Mouse (Mus musculus) CH12.LX (cell line): ENCODE results near the gene Zswim9. TPM values are rescaled to one million over a fixed set of nuclear protein-coding genes. Genes with fewer than 3 reads are reported as not detected.
A peak's percentile ranks its signal among the peaks of the same experiment; 100 is the strongest.
"Not testable (repeated sequence)": the region's sequence is repeated elsewhere in the genome, so short reads cannot be mapped to it uniquely, and the experiment has no call there.

Source experiments
- DNase-seq: peaks from one replicate; pipeline ENCODE4 v3.0.0-alpha.2; 2013; ENCODE audit errors: extremely low read depth
- H3K27ac ChIP-seq: 2 replicates; pipeline ENCODE4 v1.5.1; 2012; ENCODE audit warnings: low read depth, mild to moderate bottlenecking, control low read depth, moderate library complexity; ENCODE audit not compliant: insufficient read depth
- H3K27me3 ChIP-seq: replicated peaks from 2 replicates; pipeline ENCODE3; 2012; ENCODE audit warnings: inconsistent platforms
- H3K36me3 ChIP-seq, 2 experiments: replicated peaks in 1 of 2; 2 replicates each; pipeline versions ENCODE3 to v1.6.1; 2012; ENCODE audit warnings: inconsistent platforms in 1 of 2, low read length in 1 of 2, mild to moderate bottlenecking in 1 of 2, mixed read lengths in 1 of 2, moderate library complexity in 1 of 2; ENCODE audit not compliant: control insufficient read depth in 1 of 2, insufficient read depth in 1 of 2
- H3K4me1 ChIP-seq, 2 experiments: 2 replicates each; pipeline ENCODE4 v1.6.1; 2012; ENCODE audit warnings: inconsistent platforms in 1 of 2, moderate library complexity in 1 of 2; ENCODE audit not compliant: insufficient read depth in 2 of 2, control insufficient read depth in 1 of 2
- H3K4me2 ChIP-seq: 2 replicates; pipeline ENCODE4 v1.6.1; 2012; ENCODE audit warnings: low read depth, mild to moderate bottlenecking, control low read depth; ENCODE audit not compliant: poor library complexity, insufficient read depth, severe bottlenecking
- H3K4me3 ChIP-seq, 3 experiments: fragments of 150-350 bp in 1 of 3; sonication (generic) in 1 of 3; replicated peaks in 1 of 3; 2 replicates each; pipeline versions ENCODE3 to v1.5.1; 2011 to 2012; ENCODE audit warnings: low read depth in 2 of 3, low read length in 2 of 3, mild to moderate bottlenecking in 2 of 3, moderate library complexity in 2 of 3, control low read depth in 1 of 3, improper control_type of control experiment in 1 of 3, inconsistent platforms in 1 of 3, mixed read lengths in 1 of 3; ENCODE audit not compliant: poor library complexity in 1 of 3
- H3K79me2 ChIP-seq: replicated peaks from 2 replicates; pipeline ENCODE4 v1.6.1; 2012; ENCODE audit warnings: mild to moderate bottlenecking, moderate library complexity; ENCODE audit not compliant: control insufficient read depth, poor library complexity, insufficient read depth, severe bottlenecking; ENCODE audit errors: extremely low read depth
- H3K9ac ChIP-seq: 2 replicates; pipeline ENCODE4 v1.6.1; 2012; ENCODE audit warnings: low read depth, mild to moderate bottlenecking, control low read depth, moderate library complexity; ENCODE audit not compliant: insufficient read depth
- H3K9me3 ChIP-seq: replicated peaks from 2 replicates; pipeline ENCODE3; 2012; ENCODE audit warnings: low read length, inconsistent platforms, mixed read lengths
- E2F4 ChIP-seq: IDR thresholded peaks from 2 replicates; pipeline ENCODE4 v1.6.1; 2011; ENCODE audit warnings: low read depth, low read length, improper control_type of control experiment; ENCODE audit not compliant: insufficient replicate concordance
- ELF1 ChIP-seq: IDR thresholded peaks from 2 replicates; pipeline ENCODE4 v1.6.1; 2014; ENCODE audit warnings: low read depth, mild to moderate bottlenecking, inconsistent platforms, low read length, improper control_type of control experiment
- EP300 ChIP-seq: IDR thresholded peaks from 2 replicates; pipeline ENCODE4 v1.6.1; 2011; ENCODE audit warnings: low read length, improper control_type of control experiment
- HCFC1 ChIP-seq: IDR thresholded peaks from 2 replicates; pipeline ENCODE4 v1.6.1; 2012; ENCODE audit warnings: low read depth, mild to moderate bottlenecking, inconsistent platforms, low read length, improper control_type of control experiment
- IRF4 ChIP-seq: IDR thresholded peaks from 2 replicates; pipeline ENCODE4 v1.6.1; 2014; ENCODE audit warnings: low read depth, mild to moderate bottlenecking, inconsistent platforms, low read length, improper control_type of control experiment
- JUN ChIP-seq: IDR thresholded peaks from 2 replicates; pipeline ENCODE4 v1.6.1; 2011; ENCODE audit warnings: low read depth, mild to moderate bottlenecking, low read length, improper control_type of control experiment, moderate library complexity; ENCODE audit not compliant: insufficient read depth
- MEF2A ChIP-seq: IDR thresholded peaks from 2 replicates; pipeline ENCODE4 v1.6.1; 2014; ENCODE audit warnings: low read depth, mild to moderate bottlenecking, inconsistent platforms, low read length, improper control_type of control experiment, borderline replicate concordance
- MYC ChIP-seq: IDR thresholded peaks from 2 replicates; pipeline ENCODE4 v1.6.1; 2011; ENCODE audit warnings: low read depth, mild to moderate bottlenecking, improper control_type of control experiment, low read length
- NRF1 ChIP-seq: IDR thresholded peaks from 2 replicates; pipeline ENCODE4 v1.6.1; 2014; ENCODE audit warnings: low read depth, mild to moderate bottlenecking, inconsistent platforms, low read length, improper control_type of control experiment, moderate library complexity
- SIN3A ChIP-seq: IDR thresholded peaks from 2 replicates; pipeline ENCODE4 v1.6.1; 2012; ENCODE audit warnings: low read length, improper control_type of control experiment, inconsistent platforms
- SMC3 ChIP-seq: IDR thresholded peaks from 2 replicates; pipeline ENCODE4 v1.6.1; 2011; ENCODE audit warnings: low read depth, low read length, improper control_type of control experiment
- UBTF ChIP-seq: IDR thresholded peaks from 2 replicates; pipeline ENCODE4 v1.6.1; 2012; ENCODE audit warnings: low read depth, mild to moderate bottlenecking, inconsistent platforms, low read length, improper control_type of control experiment, moderate library complexity
- ZC3H11A ChIP-seq: IDR thresholded peaks from 2 replicates; pipeline ENCODE4 v1.6.1; 2012; ENCODE audit warnings: low read depth, mild to moderate bottlenecking, inconsistent platforms, low read length, improper control_type of control experiment
- ZMIZ1 ChIP-seq: IDR thresholded peaks from 2 replicates; pipeline ENCODE4 v1.6.1; 2012; ENCODE audit warnings: low read depth, mild to moderate bottlenecking, inconsistent platforms, low read length, improper control_type of control experiment
- dilution Hi-C: fragments of 300-500 bp; cut with MboI; formaldehyde crosslinking; loops from 2 replicates; pipeline ENCODE4 v1.14.3; 2020; ENCODE audit warnings: low sequenced_read_pairs; ENCODE audit not compliant: extremely low pct_unique_long_range_greater_than_20kb, extremely low pct_ligation_motif_present
- in situ Hi-C: fragments of 300-500 bp; cut with MboI; formaldehyde crosslinking; loops from 3 replicates; pipeline ENCODE4 v1.14.3; 2019; ENCODE audit warnings: low sequenced_read_pairs, low pct_ligation_motif_present, low pct_unique_long_range_greater_than_20kb, mixed read lengths
- polyA plus RNA-seq: library from polyadenylated mRNA; unstranded; fragments of >175 nt; gene quantifications from 2 replicates; pipeline ENCODE4 v1.2.1, GENCODE M21; 2012; ENCODE audit warnings: low read depth; ENCODE audit not compliant: insufficient read length
- total RNA-seq, 2 experiments: library from RNA; depleted of rRNA; stranded (reverse); fragments of 300-350 nt in 1 of 2; fragments of >200 nt in 1 of 2; gene quantifications; 2 replicates each; pipeline ENCODE4 v1.2.3; 2012 to 2014

The Zswim9 gene
- total and polyA plus RNA-seq, 3 experiments, result 1.3 to 5.5 (median 4.2) TPM

DNA sequence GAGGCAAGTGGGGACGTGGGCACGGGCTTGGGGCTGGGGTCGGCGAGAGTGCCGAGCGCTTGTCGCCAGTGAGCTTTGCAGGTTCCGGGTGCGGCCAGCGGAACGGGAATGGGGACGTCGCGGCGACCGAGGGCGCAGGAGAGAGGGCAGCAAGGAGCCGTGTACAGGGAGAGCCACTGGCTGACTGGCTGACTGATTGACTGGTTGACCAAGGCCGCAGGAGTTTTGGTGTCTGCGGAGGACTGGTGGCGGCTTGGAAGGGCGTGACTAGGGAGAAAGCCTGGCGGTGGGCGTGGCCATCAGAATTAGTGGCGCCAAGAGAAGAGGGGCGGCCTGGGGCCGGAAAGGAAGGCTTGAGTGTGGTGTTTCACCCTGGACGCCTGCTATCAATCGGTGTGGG, 436 bp upstream of the Zswim9 start:
- Histone ChIP-seq H3K4me3 (peak overlapping the region; percentile 41 to 98 (median 76)), H3K9ac (peak overlapping the region; percentile 93), H3K79me2 (peaks cover 27% of the 10 kb centered on the region), H3K4me1 (peaks cover 9 to 19% of the 10 kb centered on the region in 2 experiments), H3K36me3 (peaks cover 29 to 71% of the 10 kb centered on the region in 2 experiments), H3K27ac (peak overlapping the region; percentile 89; the same call in 1 of the 2 replicates)
- in situ Hi-C loops, result loop anchor here (25.0 kb wide), 1 partner anchor 217 kb away; the partner anchor contains the start of gene Mzf1
- H3K9me3 ChIP-seq, dilution Hi-C loops, DNase-seq, H3K4me2 ChIP-seq, H3K27me3 ChIP-seq: not testable (repeated sequence)
- 0 out of 2 replicates have a peak, but pooled peaks have one; percentile 2 for TF ChIP-seq SIN3A

DNA sequence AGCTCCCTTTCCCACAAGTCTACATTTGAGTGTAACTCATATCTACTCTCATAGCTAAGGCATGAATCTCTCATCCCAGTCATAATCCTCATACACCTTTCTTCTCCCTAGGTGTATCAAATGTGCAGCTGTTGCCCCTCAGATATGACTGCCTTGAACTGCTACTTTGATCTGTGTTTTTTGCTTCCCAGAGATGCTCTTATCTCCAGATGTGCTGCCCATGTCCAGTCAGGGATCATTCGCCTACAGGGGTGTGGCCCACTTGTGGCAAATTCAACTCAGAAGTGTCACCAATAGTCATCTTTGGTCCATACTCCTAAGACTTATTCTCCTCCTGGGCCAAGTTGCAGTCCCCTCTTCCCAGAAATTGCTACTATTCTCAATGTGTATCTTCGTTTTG, 688 bp downstream of the Zswim9 start:
- H3K4me2 ChIP-seq, result peak overlapping the region; percentile 45
- peak overlapping the region; percentile 89; the same call in 1 of the 2 replicates for H3K27ac ChIP-seq
- H3K36me3 ChIP-seq, result peaks cover 31 to 72% of the 10 kb centered on the region in 2 experiments
- H3K4me3 ChIP-seq, result peak overlapping the region; percentile 75 to 98 (median 76)
- TF ChIP-seq NRF1 (no peak), UBTF (no peak), E2F4 (no peak), ZMIZ1 (no peak), HCFC1 (no peak), EP300 (no peak), MYC (no peak), JUN (no peak), IRF4 (no peak), SMC3 (no peak), ZC3H11A (no peak), ELF1 (no peak), MEF2A (no peak), SIN3A (no peak)
- TF ChIP-seq, all 38 proteins: peak for 0
- dilution Hi-C loops (no loop called here), in situ Hi-C loops (loop anchor here (25.0 kb wide), 1 partner anchor 216 kb away; the partner anchor contains the start of gene Mzf1)
- DNase-seq, result no peak
- peak overlapping the region; percentile 93 for H3K9ac ChIP-seq
- H3K4me1 ChIP-seq, result peaks cover 9 to 19% of the 10 kb centered on the region in 2 experiments
- no peaks in the 10 kb centered on the region for H3K9me3 ChIP-seq
- H3K27me3 ChIP-seq, result no peaks in the 10 kb centered on the region
- H3K79me2 ChIP-seq, result peaks cover 26% of the 10 kb centered on the region
